Mouse (Mus musculus) adrenal gland, postnatal 36 days (tissue): Measurements from ENCODE around the gene Ccdc157. TPM values are rescaled to one million over a fixed set of nuclear protein-coding genes. Genes with fewer than 3 reads are reported as not detected.
"Not testable (repeated sequence)": the region's sequence is repeated elsewhere in the genome, so short reads cannot be mapped to it uniquely, and the experiment has no call there.

Experiments used
- DNase-seq, 2 experiments: peaks; one replicate each; pipeline ENCODE4 v3.0.0; 2021; ENCODE audit warnings: mixed read lengths in 1 of 2
- total RNA-seq, 2 experiments: library from RNA; stranded (reverse); gene quantifications; 2 replicates each; pipeline ENCODE4 v1.2.3; 2021

Gene Ccdc157
- total RNA-seq, 2 experiments from 2014 or later, result 7.3 to 11.6 TPM

DNA sequence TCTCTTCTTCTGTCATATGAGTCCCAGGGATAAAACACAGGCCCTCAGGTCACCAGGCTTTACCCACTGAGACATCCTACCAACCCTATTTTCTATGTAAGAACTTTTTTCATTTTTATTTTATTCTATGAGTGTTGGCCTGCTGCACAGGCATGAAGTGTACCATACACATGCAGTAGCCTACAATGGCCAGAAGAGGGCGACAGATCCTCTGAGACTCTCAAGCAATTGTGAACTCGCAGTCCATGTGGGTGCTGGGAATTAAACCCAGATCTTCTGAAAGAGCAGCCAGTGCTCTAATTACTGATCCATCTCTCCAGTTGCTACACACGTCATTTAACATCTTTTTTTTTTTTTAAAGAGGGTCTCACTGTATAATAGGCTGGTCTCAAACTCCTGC lies 26.6 kb downstream of the Ccdc157 start:
- DNase-seq, result peak in 1 of 2 experiments; percentile 15

DNA sequence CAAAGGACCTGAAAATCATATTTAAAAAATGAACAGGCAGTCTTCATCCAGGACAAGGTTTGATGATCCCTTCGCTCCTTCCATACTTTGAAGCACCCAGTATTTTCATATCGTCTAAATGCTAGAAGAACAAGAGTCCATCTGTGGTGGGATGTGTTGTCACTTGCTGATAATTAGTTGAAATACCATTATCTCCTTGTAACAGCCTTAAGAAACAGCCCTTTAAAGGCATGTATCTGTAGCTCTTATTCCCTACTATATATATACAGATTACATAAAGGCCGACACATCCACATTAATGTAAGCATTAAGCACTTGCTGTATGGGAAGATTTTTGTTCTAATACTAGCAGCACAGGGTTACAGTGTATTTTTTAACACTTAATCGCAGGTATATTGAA lies 31.6 kb downstream of the Ccdc157 start:
- not testable (repeated sequence) for DNase-seq

DNA sequence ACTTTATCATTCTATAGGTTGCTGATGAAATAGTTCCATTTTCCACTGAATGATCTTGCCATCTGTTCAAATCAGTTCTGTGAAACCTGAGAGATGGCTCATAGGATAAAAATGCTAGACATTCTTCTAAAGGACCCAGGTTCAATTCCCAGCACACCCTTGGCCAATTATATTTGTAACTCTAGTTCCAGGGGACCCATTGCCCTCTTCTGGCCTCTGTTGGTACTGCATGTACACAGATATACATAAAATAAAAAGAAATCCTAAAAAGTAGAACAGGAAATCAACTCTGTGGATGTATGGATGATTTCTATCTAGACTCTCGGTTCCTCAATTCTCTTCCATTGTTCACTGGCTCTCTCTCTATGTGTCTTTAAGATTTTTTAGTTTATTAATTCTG lies 33.0 kb downstream of the Ccdc157 start:
- DNase-seq, result no peak

DNA sequence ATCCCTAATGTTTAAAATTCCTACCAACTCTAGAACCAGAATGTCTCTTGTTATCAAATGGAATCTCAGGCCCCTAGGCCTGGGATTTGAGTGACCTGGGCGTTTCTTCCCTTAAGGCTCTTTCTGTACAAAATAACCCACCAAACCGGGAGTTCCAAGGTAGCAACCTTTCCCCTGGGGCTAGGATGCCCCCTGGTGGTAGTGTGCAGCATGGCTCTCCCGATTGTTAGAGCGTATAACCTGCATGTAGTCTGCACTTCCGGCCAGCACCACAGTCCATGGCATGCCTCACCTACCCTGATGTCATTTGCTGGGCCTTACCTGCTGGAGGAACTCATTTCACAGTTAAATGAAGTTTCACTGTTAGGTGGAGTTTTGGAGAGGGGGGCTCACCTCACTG lies 36.2 kb downstream of the Ccdc157 start:
- peak; percentile 45 to 65 for DNase-seq

DNA sequence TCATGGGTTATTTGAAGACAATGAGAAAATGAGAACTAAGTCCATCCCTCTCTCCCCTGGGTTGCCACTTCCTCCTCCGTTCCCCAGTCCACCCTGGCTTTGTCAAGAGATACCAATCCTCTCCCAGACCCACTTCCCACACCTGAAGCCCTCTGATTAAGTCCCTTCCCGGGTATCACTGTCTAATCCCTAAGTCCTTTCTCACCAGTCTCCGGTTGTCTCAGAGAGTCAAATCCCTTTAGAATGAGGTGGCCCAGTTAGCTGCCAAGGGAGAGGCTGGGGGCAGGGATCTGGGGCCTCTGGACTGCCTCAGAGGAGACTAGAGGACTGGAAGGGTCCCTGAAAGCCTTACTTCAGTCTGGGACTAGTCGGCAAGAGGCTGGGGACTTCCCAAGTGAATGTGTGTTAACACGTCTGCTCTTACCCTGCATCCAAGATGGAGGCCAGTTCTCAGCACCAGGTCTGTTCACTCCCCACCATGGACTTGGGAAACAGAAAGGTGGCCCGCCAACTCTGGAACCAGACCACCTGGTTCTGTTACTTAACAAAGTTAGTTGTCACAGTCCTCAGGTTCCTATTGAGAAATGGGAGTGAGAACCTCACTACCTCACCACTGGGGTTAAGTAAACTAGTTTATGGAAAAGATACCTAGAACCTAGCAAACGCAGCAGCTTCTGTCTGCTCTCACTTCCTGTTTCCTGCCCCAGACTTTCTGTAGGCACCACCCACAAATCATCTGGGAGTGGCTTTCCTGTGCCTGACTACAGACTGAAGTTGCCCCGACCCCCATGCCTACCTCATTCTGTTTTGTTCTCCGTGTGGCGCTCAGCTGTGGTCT lies 37.1 kb downstream of the Ccdc157 start, which contains the start of gene Sec14l2:
Gene Sec14l2 (minus strand): TSS at position 674 of the 838 bp plus-strand sequence.
- no peak for DNase-seq

DNA sequence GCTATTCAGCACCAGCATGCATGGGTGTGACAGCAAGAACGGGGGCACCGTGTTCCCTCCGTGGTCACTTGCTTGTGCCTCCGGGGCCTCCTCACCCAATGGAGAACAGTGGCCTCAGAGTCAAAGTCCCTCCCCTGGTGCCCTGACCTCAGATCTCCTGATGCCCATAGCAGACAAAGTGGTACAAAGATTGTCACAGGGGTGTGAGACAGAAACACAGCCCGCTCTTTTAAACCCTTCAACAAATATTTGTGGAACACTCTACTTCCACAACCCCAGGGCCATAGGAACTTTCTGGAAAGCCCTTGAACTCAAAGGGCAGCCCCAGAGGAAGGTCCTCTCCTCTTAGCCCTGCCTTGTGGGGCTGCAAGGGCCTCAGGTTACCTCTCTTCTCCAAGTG lies 37.9 kb downstream of the Ccdc157 start:
- no peak for DNase-seq

DNA sequence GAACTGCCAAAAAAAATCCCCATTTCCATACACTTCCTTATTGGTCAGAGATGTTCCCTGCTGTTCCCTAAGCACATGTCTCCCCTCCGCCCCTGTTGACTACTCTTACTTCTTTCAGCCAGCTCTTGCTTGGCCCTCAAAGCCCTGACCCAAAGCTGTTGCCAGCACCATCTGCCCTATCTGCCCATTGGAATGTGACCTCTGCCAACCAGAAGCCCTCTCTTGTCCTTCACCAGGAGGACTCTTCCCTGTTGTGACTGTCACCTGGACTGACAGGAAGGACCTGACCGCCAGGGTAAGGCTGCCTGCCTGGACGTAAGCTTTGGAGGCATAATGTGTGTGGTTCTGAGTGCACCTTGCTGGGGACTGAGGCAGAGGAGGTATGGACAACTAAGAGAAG lies 38.4 kb downstream of the Ccdc157 start:
- no peak for DNase-seq

DNA sequence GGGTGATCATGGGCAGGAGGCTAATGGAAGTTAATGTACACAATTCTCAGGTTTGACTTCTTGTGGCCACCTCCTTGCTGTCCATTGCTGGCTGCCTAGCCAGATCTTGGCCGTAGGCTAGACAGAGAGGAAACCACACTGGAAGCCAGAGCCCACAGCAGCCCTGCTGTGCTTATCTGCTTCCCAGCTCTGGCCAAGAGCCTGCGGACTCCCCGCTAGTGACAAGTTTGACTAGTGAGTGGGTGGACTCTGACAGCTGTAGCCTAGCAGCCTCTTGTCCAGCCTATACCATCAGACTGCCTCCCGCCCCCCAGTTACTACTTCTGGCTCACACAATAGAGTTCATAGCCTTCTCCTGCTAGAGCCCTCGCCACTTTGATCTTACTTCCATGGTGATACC lies 40.5 kb downstream of the Ccdc157 start:
- DNase-seq, result no peak

DNA sequence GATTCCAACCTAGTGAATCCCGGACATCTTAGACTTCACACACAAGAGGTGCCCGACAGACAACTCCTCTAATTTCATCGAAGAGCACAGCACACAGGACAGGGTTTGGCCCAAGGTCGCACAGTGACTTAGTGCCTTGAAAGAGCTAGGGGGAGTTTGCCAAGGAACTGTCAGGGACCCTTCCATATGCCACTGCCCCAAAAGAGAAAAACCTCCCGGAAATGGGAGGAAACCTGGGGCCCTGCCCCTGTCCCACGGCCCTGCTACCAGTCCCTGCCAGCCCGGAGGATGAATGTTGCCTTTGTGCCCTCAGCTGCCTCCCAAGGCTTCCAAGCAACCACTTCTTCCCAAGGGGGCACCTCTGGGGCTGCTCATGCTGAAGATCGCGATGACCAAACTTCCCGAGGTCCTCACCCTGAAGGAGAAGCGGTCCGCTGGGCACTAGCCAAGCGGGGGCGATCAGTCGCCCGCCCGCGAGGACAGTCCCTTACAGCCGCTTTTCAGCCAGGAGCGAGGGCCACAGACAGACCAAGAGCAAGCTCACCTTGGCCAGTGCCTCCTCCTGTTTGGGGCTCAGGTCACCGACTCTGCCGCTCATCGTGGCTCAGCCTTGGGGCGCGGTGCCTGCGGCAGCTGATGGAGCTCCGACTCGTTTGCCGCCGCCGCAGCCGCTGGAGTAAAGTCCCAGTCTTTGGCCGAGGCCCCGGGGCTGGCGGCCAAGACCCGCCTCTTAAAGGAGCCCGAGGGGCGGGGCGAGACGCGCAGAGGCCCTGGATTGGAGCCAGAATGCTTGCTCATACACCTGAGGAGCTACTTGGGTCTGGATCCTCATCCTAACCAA lies 41.8 kb downstream of the Ccdc157 start:
- DNase-seq, result peak; percentile 61 to 77

DNA sequence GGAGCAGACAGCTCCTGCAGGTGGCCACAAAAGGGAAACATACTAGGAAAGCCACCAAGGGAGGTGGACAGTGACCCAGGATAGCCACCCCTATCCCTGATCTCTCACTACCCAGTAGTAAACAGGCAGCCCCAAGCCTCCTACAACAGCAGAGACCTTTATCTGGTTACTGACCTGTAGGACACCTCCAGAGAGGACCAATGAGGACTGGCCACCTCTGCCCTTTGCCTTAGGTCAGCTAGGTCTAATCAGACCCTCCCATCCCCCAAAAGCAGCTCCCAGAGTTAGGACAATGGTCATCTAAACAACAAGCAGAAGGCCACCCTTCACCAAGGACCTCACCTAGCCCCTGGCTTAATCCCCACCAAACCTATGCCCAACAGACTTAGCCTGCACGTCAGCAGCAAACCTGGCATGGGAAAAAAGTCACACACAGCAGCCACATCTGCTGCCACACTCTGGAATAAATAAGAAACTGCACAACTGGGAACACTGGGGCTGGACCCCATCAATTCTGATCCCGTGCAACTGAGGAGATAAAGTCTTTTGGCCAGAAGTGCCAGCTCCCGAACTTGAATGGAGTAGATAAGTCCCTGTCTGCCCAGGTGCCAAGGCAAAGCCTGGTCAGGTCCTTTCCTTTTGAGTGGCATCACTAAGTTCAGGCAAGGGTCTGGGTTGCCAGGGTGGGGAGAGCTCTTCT lies 42.6 kb downstream of the Ccdc157 start:
- DNase-seq, result no peak

DNA sequence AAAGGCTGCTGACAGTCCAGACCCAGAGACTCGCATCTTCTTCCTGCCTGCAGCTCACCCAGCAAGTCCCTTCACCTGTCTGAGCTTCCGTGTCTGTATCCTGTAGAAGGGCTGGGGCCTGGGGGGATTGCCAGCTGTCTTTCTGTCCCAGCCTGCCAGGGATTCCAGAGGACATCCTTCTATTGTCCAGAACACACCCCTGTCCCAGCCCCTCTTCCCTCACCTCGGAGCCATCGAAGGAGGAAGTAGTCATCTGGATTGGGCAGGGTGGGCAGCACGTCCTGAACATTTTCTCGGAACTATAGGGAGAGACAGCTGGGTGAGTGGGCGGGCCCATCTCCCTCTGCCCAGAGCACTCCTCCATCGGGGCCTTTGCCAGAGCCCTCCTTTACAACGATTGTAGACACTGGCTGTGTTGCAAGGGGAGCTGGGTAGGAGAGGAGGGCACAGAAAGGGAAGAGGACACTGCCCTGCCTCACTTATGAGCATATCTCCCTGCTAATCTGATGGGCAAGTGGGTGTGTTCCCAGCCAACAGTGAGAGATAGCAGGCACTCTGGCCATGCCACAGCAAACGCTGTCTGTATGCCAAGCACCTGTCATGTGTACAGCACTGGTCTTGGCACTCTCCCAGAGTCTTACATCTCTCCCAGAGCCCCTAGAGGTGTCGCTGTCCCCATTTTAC lies 43.5 kb downstream of the Ccdc157 start:
- no peak for DNase-seq

DNA sequence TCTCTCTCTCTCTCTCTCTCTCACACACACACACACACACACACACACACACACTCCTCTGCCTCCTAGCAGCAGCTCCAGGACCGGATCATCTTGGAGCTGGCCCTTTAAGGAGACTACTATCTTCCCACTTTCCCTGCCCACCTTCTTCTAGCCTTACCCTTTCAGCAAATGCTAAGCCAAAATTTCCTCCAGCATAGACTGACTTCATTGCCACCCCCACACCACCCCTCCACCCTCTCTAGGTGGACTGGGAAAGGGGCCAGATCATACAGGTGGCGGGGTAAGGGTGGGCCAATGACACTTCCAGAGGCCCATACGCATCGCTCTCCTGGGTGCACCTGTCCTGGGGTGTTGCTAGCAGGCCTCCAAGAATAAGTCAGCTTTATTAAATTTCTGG lies 44.7 kb downstream of the Ccdc157 start:
- DNase-seq, result no peak

DNA sequence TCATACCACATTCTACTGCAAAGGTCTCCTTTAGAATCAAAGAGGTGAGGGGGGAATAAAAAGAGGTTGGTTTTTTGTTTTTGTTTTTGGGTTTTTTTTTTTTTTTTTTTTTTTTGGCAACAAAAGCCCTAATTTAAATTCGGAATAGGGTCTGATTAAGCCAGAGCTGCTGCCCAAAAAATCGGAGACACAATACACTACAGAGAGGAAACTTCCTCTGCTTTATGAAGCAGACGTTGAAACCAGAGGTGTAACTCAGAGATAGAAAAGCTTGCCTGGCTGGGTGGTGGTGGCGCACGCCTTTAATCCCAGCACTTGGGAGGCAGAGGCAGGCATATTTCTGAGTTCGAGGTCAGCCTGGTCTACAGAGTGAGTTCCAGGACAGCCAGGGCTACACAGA lies 45.6 kb downstream of the Ccdc157 start:
- not testable (repeated sequence) for DNase-seq

DNA sequence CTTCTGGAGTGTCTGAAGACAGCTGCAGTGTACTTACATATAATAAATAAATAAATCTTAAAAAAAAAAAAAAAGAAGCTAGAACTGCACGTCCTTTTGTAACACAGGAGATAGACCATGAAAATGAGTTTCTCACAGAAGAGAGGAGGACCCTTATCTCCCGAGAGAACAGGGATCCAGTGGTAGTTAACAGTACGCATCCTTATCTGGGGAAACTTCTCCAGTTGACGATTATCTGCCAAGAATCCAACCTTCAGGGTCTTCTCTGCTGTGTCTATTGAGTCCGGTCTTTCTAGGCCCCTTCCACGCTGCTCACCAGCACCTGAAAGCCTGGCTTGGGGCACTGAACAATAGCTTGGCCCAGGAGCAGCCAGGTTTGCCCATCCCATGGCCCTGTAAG lies 46.1 kb downstream of the Ccdc157 start:
- no peak for DNase-seq

DNA sequence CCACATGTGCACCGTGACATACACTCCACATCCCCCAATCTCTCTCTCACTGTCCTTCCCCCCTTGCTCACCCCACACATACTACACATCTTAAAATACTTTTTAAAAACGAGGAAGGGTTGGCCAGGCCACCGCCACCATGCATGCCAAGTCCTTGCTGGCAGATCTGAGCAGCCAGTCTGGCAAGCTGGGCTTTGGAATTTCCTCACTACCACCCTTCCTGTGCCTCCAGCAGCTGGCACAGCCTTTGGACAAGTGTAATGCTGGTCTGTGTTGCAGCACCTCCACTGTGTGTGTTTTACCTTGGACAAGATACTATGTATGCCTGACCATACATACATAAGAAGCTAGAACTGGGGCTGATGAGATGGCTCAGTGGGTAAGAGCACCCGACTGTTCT lies 46.6 kb downstream of the Ccdc157 start:
- DNase-seq, result peak in 1 of 2 experiments; percentile 18

DNA sequence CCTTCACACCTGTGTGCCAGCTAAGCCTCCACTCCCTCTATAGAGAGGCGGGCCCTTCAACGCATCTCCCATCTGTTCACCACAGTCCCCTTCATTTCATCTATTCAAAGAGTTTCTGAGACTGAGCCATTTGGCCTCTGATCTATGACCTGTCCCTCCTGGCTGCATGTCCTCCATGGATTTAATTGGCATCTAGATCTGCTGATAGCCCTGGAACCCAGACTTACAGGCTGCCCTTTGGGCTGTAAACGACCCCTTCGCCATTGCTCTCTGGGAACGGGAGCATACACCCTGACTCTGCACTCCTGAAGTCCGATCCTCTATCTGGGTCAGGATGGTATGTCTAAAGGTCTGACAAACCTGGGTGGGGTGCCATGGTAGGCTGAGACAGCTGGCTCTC lies 47.2 kb downstream of the Ccdc157 start:
- DNase-seq, result no peak

DNA sequence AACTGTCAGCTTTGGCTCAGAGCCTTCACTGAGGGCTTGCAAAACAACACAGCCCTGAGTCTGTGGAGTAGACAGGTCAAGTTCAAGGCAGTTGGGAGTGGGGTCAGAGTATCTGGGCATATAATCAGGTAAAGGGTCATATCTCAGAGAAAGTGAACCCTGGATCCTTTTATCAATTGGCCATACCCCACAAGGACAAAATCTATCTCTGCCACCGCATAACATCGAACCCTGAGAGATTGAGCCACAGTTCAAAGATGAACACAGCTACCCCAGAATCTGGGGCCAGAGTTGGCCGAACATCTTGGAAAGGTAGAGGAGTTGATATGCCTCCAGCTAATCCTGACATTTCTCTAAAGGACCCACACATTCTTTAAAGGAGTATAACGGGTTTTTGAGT lies 48.1 kb downstream of the Ccdc157 start:
- DNase-seq, result no peak

DNA sequence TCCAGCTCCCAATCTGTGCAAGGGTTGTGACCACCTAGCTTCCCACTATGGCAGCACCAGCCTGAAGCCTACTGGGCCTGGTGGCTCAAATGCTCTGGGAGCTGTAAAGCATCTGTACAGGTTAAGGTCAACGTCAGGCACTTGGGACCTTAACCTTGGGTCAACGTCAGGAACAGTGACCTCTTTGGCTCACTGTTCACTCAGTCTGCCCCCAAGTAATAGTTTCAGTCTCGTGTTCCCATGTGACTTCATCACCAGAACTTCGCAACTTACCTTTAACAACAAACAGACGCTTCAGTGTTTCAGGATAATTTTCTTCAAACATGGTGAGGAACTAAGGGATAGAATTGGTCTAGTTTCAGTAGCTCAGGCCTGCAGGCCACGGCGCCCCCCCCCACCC lies 51.4 kb downstream of the Ccdc157 start:
- no peak for DNase-seq

DNA sequence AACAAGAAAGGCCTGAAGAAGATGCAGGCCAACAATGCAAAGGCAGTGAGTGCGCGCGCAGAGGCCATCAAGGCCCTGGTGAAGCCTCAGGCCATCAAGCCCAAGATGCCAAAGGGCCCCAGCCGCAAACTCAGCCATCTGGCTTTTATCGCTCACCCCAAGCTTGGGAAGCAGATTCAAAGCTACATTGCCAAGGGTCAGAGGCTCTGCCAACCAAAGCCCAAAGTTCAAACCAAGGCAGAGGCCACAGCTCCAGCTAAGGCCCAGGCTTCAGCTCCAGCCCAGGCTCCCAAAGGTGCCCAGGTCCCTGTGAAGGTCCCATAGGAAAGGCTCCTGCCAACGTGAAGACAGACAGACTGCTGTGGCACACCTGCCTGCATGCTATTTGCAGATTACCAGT lies 52.2 kb downstream of the Ccdc157 start:
- DNase-seq, result not testable (repeated sequence)

DNA sequence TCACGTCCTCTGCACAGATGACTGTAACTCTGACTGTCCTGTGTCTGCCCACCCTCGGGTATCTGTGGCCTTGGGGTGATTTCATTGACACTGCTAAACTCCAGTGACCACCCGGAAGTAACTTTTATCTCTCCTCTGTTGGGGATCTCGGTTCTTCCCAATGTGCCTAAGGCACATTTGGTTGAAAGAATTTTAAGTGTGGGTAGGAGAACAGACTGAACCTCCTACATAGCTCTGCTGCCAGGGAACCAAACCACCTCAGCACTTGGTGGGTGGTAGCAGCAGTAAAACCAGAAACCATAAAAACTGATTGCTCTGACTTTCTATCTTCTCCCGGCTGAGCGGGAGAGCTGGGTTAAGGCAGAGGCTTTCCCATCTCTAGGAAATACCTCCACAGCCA lies 54.6 kb downstream of the Ccdc157 start:
- no peak for DNase-seq

DNA sequence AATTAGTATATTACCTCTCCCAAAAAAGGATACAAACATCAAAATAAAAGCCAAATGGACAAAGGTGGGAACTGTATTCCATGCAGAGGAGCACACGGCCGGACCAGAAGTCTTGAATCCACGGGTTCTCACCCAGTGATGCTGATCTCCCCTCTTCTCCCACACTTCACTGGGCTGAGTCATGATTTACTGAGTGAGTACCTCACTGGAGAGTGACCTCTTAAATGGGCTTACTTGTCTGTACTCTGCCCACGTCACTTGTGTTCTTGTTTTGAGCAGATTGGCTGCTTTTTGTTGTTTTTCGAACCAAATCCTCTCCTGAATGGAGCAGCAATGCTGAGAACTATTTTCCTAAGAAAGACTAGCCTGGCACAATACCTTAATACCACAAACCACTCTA lies 55.1 kb downstream of the Ccdc157 start:
- no peak for DNase-seq

DNA sequence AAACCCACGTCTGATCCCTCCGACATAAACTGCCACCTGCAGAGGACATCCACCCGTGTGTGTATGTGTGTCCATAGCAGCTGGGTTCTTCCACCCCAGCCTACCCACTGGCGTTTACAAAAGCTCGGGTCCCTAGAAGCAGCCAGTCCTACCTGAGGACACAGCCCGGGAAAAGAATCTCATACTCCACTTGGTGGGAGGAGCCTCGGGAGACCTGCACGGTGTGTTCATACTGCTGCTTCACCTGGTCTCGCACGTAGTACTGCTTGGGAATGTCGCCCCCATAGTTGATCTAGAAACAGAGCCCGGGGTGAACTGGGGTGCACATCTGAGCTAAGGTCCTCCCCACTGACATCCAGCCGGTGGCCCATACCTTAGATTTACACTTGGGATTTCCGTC lies 56.6 kb downstream of the Ccdc157 start:
- no peak for DNase-seq
